Mouse (Mus musculus) brain, embryonic 14.5 days (tissue): Measurements from ENCODE around the gene Bloc1s3.

Experiments used
- CTCF ChIP-seq: fragments of 200-500 bp; IDR thresholded peaks from 2 replicates; pipeline ENCODE4 v1.5.1; 2012; ENCODE audit warnings: inconsistent platforms, mild to moderate bottlenecking, moderate library complexity, borderline replicate concordance; ENCODE audit not compliant: insufficient read depth, insufficient read length; ENCODE audit errors: extremely low read depth
- POLR2A ChIP-seq: fragments of 200-500 bp; IDR thresholded peaks from 2 replicates; pipeline ENCODE4 v1.6.1; 2012; ENCODE audit warnings: mild to moderate bottlenecking, inconsistent platforms, borderline replicate concordance; ENCODE audit not compliant: poor library complexity, insufficient read depth, insufficient read length, severe bottlenecking; ENCODE audit errors: extremely low read depth

- TF ChIP-seq POLR2A (no peak), CTCF (no peak)
Measured at GRCm38 (mm10) chr7:19531077-19531476, 22.9 kb upstream of the Bloc1s3 start.
